Mouse (Mus musculus): ENCODE measurements at regions not wholly inside any gene's neighbourhood (a gene's known extent, or its start where the extent isn't known, plus 50 kb on each side); places are given as distances from the start of the nearest gene placed in this dataset.

GRCm38 (mm10) chr7:98775031-98775430 lies 59.9 kb upstream of the Wnt11 start:
- H3K27me3 ChIP-seq (ENCODE audit: control insufficient read depth, insufficient read depth, low read length) = no peaks in the 10 kb centered on the region
- H3K4me1 ChIP-seq (replicated peaks; ENCODE audit: control insufficient read depth in 2 of 2, insufficient read depth in 2 of 2, low read length in 1 of 2) = 0 out of 4 replicates have a peak, but pooled peaks cover 0 to 6% of the 10 kb centered on the region in 2 experiments
- 54% methylated on average over 8 of the region's 8 CpGs for WGBS (ENCODE audit: insufficient replicate concordance)
- no peak for ATAC-seq (ENCODE audit: insufficient read depth)
- no peak for DNase-seq (ENCODE audit: low read depth in 3 of 3, low spot score in 3 of 3)
- TF ChIP-seq EP300 (IDR thresholded peaks at IDR 0.05; ENCODE audit: low read depth) = no peak
- TF ChIP-seq CTCF (IDR thresholded peaks at IDR 0.05; ENCODE audit: low read depth) = no peak
- H3K9ac ChIP-seq (replicated peaks) = no peak overlapping the region
- H3K36me3 ChIP-seq (replicated peaks; ENCODE audit: control insufficient read depth, insufficient read depth, low read depth) = no peaks in the 10 kb centered on the region
- H3K9me3 ChIP-seq (ENCODE audit: control insufficient read depth, low read length) = no peaks in the 10 kb centered on the region
- H3K27ac ChIP-seq = no peak overlapping the region
- H3K4me3 ChIP-seq (ENCODE audit: insufficient read depth in 1 of 2, low read depth in 2 of 2, low read length in 2 of 2) = no peak overlapping the region
- no peak overlapping the region for H3K4me2 ChIP-seq (ENCODE audit: low read depth)

GRCm38 (mm10) chr7:98777304-98777849 lies 57.5 kb upstream of the Wnt11 start:
- no peak for DNase-seq (ENCODE audit: low read depth in 3 of 3, low spot score in 3 of 3)
- H3K4me3 ChIP-seq (ENCODE audit: insufficient read depth in 1 of 2, low read depth in 2 of 2, low read length in 2 of 2) = no peak overlapping the region
- no peaks in the 10 kb centered on the region for H3K36me3 ChIP-seq (replicated peaks; ENCODE audit: control insufficient read depth, insufficient read depth, low read depth)
- no peak for TF ChIP-seq CTCF (IDR thresholded peaks at IDR 0.05; ENCODE audit: low read depth)
- TF ChIP-seq EP300 (IDR thresholded peaks at IDR 0.05; ENCODE audit: low read depth) = no peak
- ATAC-seq (ENCODE audit: insufficient read depth) = no peak
- H3K27me3 ChIP-seq (ENCODE audit: control insufficient read depth, insufficient read depth, low read length) = no peaks in the 10 kb centered on the region
- H3K4me1 ChIP-seq (replicated peaks; ENCODE audit: control insufficient read depth in 2 of 2, insufficient read depth in 2 of 2, low read length in 1 of 2) = no peaks in the 10 kb centered on the region
- H3K4me2 ChIP-seq (ENCODE audit: low read depth) = no peak overlapping the region
- no peak overlapping the region for H3K9ac ChIP-seq (replicated peaks)
- 50% methylated on average over 3 of the region's 3 CpGs for WGBS (ENCODE audit: insufficient replicate concordance)
- no peaks in the 10 kb centered on the region for H3K9me3 ChIP-seq (ENCODE audit: control insufficient read depth, low read length)
- no peak overlapping the region for H3K27ac ChIP-seq

GRCm38 (mm10) chr7:98778929-98779328 lies 56.0 kb upstream of the Wnt11 start:
- TF ChIP-seq EP300 (IDR thresholded peaks at IDR 0.05; ENCODE audit: low read depth) (no peak), CTCF (IDR thresholded peaks at IDR 0.05; ENCODE audit: low read depth) (peak; percentile 94)
- ATAC-seq (ENCODE audit: insufficient read depth) (no peak), DNase-seq (ENCODE audit: low read depth in 3 of 3, low spot score in 3 of 3) (peak in 2 of 3 experiments; percentile 6 to 14)
- Histone ChIP-seq H3K36me3 (replicated peaks; ENCODE audit: control insufficient read depth, insufficient read depth, low read depth) (no peaks in the 10 kb centered on the region), H3K4me1 (replicated peaks; ENCODE audit: control insufficient read depth in 2 of 2, insufficient read depth in 2 of 2, low read length in 1 of 2) (no peaks in the 10 kb centered on the region), H3K27ac (no peak overlapping the region), H3K27me3 (ENCODE audit: control insufficient read depth, insufficient read depth, low read length) (no peaks in the 10 kb centered on the region), H3K9ac (replicated peaks) (no peak overlapping the region), H3K4me2 (ENCODE audit: low read depth) (no peak overlapping the region), H3K9me3 (ENCODE audit: control insufficient read depth, low read length) (no peaks in the 10 kb centered on the region), H3K4me3 (ENCODE audit: insufficient read depth in 1 of 2, low read depth in 2 of 2, low read length in 2 of 2) (no peak overlapping the region)
- 7% methylated on average over 5 of the region's 5 CpGs for WGBS (ENCODE audit: insufficient replicate concordance)

- 64% methylated on average over 5 of the region's 5 CpGs for WGBS (ENCODE audit: insufficient replicate concordance)
- H3K4me3 ChIP-seq (ENCODE audit: insufficient read depth in 1 of 2, low read depth in 2 of 2, low read length in 2 of 2) = no peak overlapping the region
- no peaks in the 10 kb centered on the region for H3K9me3 ChIP-seq (ENCODE audit: control insufficient read depth, low read length)
- no peak for TF ChIP-seq CTCF (IDR thresholded peaks at IDR 0.05; ENCODE audit: low read depth)
- no peak for TF ChIP-seq EP300 (IDR thresholded peaks at IDR 0.05; ENCODE audit: low read depth)
- H3K36me3 ChIP-seq (replicated peaks; ENCODE audit: control insufficient read depth, insufficient read depth, low read depth) = no peaks in the 10 kb centered on the region
- H3K27me3 ChIP-seq (ENCODE audit: control insufficient read depth, insufficient read depth, low read length) = no peaks in the 10 kb centered on the region; the same call in 1 of the 2 replicates
- no peak overlapping the region for H3K4me2 ChIP-seq (ENCODE audit: low read depth)
- H3K9ac ChIP-seq (replicated peaks) = no peak overlapping the region
- no peak overlapping the region for H3K27ac ChIP-seq
- DNase-seq (ENCODE audit: low read depth in 3 of 3, low spot score in 3 of 3) (no peak), ATAC-seq (ENCODE audit: insufficient read depth) (no peak)
- peaks cover 0 to 4% of the 10 kb centered on the region in 2 experiments; a peak in 2 of 4 replicates for H3K4me1 ChIP-seq (replicated peaks; ENCODE audit: control insufficient read depth in 2 of 2, insufficient read depth in 2 of 2, low read length in 1 of 2)
Measured at GRCm38 (mm10) chr7:98783521-98783920, 51.4 kb upstream of the Wnt11 start.

- Histone ChIP-seq H3K4me2 (ENCODE audit: low read depth) (no peak overlapping the region), H3K27me3 (ENCODE audit: control insufficient read depth, insufficient read depth, low read length) (no peaks in the 10 kb centered on the region; the same call in 1 of the 2 replicates), H3K4me1 (replicated peaks; ENCODE audit: control insufficient read depth in 2 of 2, insufficient read depth in 2 of 2, low read length in 1 of 2) (peaks cover 0 to 4% of the 10 kb centered on the region in 2 experiments; a peak in 2 of 4 replicates), H3K36me3 (replicated peaks; ENCODE audit: control insufficient read depth, insufficient read depth, low read depth) (no peaks in the 10 kb centered on the region), H3K9ac (replicated peaks) (no peak overlapping the region), H3K9me3 (ENCODE audit: control insufficient read depth, low read length) (no peaks in the 10 kb centered on the region), H3K27ac (no peak overlapping the region), H3K4me3 (ENCODE audit: insufficient read depth in 1 of 2, low read depth in 2 of 2, low read length in 2 of 2) (no peak overlapping the region)
- 52% methylated on average over 7 of the region's 7 CpGs for WGBS (ENCODE audit: insufficient replicate concordance)
- DNase-seq (ENCODE audit: low read depth in 3 of 3, low spot score in 3 of 3) (peak in 2 of 3 experiments; percentile 10 to 11), ATAC-seq (ENCODE audit: insufficient read depth) (no peak)
- TF ChIP-seq CTCF (IDR thresholded peaks at IDR 0.05; ENCODE audit: low read depth) (no peak), EP300 (IDR thresholded peaks at IDR 0.05; ENCODE audit: low read depth) (no peak)
Measured at GRCm38 (mm10) chr7:98783954-98784353, 51.0 kb upstream of the Wnt11 start.
